Mouse (Mus musculus): ENCODE results near the gene Kcnj6.
A peak's percentile ranks its signal among the peaks of the same experiment; 100 is the strongest.

The Kcnj6 gene

GRCm38 (mm10) chr16:94713480-94714094 is 283.9 kb downstream of the Kcnj6 start:
- Histone ChIP-seq H3K4me1 (replicated peaks; ENCODE audit: low read depth, low read length) (peaks cover 34% of the 10 kb centered on the region), H3K4me3 (replicated peaks; ENCODE audit: low read length) (peak overlapping the region; percentile 63), H3K36me3 (ENCODE audit: insufficient read depth, low read length) (no peaks in the 10 kb centered on the region), H3K9me3 (ENCODE audit: low read length) (peaks cover 5% of the 10 kb centered on the region; the same call in 1 of the 2 replicates), H3K27me3 (ENCODE audit: insufficient read depth, low read length) (peaks cover 7% of the 10 kb centered on the region)
- no peak for TF ChIP-seq CTCF (conservative IDR thresholded peaks at IDR 0.05; ENCODE audit: low read length)
- TF ChIP-seq POU5F1 (IDR thresholded peaks at IDR 0.05; ENCODE audit: borderline replicate concordance, low read length): no peak
- TF ChIP-seq NANOG (IDR thresholded peaks at IDR 0.05; ENCODE audit: borderline replicate concordance, low read length): no peak

DNA sequence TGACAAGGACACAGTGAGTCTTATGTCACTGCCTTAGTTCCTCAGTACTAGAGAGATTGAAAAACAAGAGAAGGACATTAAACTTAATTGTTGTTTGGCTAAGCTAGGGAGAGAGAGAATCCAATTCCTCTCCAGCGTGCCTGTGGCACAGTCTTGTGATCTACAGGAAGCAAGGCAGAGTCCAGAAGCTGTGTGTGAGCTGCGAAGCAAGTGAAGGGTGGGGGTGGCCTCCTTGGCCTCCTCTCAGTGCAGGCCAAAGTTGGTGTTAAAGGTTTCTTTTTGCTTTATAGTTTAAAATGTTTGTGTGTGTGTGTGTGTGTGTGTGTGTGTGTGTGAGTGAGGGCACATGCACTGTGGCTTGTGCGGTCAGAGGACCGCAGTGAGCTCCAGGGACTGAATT is 295.5 kb downstream of the Kcnj6 start:
- H3K4me1 ChIP-seq (replicated peaks; ENCODE audit: low read depth, low read length): peaks cover 22% of the 10 kb centered on the region
- H3K4me3 ChIP-seq (replicated peaks; ENCODE audit: low read length): no peak overlapping the region
- no peaks in the 10 kb centered on the region for H3K36me3 ChIP-seq (ENCODE audit: insufficient read depth, low read length)
- H3K27me3 ChIP-seq (ENCODE audit: insufficient read depth, low read length): no peaks in the 10 kb centered on the region
- TF ChIP-seq CTCF (conservative IDR thresholded peaks at IDR 0.05; ENCODE audit: low read length) (no peak), POU5F1 (IDR thresholded peaks at IDR 0.05; ENCODE audit: borderline replicate concordance, low read length) (no peak), NANOG (IDR thresholded peaks at IDR 0.05; ENCODE audit: borderline replicate concordance, low read length) (no peak)
- H3K9me3 ChIP-seq (ENCODE audit: low read length): no peaks in the 10 kb centered on the region

DNA sequence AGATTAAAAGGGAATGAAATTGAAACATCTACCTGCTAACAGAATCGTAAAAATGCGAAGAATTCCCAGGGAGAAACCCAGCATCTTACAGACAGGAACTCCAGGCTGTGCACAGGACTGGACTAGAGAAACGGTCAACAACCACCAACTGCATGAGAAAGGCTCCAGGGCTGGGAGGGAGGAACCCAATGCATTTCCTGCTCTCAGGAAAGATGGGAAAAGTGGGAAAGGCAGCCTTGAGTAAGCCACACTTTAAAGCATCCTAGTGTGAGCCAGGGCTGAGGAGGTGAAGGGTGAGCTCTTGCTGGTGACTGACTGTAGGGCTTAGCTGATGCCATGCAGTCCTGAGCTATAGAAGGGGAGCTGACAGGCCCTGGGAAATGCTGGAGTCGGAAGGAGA is 296.4 kb downstream of the Kcnj6 start:
- H3K9me3 ChIP-seq (ENCODE audit: low read length): no peaks in the 10 kb centered on the region
- no peak for TF ChIP-seq NANOG (IDR thresholded peaks at IDR 0.05; ENCODE audit: borderline replicate concordance, low read length)
- no peak for TF ChIP-seq POU5F1 (IDR thresholded peaks at IDR 0.05; ENCODE audit: borderline replicate concordance, low read length)
- no peak for TF ChIP-seq CTCF (conservative IDR thresholded peaks at IDR 0.05; ENCODE audit: low read length)
- H3K4me1 ChIP-seq (replicated peaks; ENCODE audit: low read depth, low read length): peaks cover 26% of the 10 kb centered on the region
- no peaks in the 10 kb centered on the region for H3K27me3 ChIP-seq (ENCODE audit: insufficient read depth, low read length)
- peaks cover 4% of the 10 kb centered on the region; the same call in 1 of the 2 replicates for H3K36me3 ChIP-seq (ENCODE audit: insufficient read depth, low read length)
- H3K4me3 ChIP-seq (replicated peaks; ENCODE audit: low read length): no peak overlapping the region

Measured in E14TG2a.4 (cell line).